Mouse (Mus musculus) spleen, postnatal 36 days (tissue): ENCODE results near the gene A230050P20Rik.
"Not testable (repeated sequence)": the region's sequence is repeated elsewhere in the genome, so short reads cannot be mapped to it uniquely, and the experiment has no call there.

Source experiments
- DNase-seq, 2 experiments: peaks; one replicate each; pipeline ENCODE4 v3.0.0; 2022; ENCODE audit warnings: low spot score in 2 of 2, mixed read lengths in 1 of 2

A230050P20Rik gene

DNA sequence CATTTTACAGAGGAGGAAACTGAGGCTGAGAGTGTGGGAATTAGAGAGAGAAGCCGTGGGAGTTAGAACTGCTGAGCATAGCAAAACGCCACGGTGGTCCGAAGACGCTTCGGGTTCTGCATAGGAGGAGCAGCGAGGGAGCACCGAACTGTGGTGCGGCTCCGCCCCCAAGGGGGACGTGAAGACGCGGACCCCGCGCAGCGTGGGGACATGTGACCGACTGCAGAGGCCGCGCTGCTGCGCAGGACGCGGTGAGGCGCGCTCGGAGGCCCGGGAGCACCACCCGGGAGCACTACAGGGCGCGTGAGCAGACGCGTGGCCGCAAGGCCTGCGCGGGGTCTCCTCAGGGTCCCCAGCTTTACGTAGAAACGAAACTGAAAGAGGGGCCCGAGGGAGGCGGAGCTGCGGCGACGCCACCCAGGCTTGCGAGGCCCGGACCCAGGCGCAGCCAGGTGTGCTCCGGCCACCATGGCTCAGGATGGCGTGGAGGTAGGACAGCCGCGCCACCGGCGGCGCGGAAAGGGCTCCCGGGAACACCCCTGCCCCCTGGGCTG is at the start of gene A230050P20Rik:
TSS of gene A230050P20Rik (plus strand) at position 195 of the 554 bp plus-strand sequence.
- peak; percentile 51 to 65 for DNase-seq

DNA sequence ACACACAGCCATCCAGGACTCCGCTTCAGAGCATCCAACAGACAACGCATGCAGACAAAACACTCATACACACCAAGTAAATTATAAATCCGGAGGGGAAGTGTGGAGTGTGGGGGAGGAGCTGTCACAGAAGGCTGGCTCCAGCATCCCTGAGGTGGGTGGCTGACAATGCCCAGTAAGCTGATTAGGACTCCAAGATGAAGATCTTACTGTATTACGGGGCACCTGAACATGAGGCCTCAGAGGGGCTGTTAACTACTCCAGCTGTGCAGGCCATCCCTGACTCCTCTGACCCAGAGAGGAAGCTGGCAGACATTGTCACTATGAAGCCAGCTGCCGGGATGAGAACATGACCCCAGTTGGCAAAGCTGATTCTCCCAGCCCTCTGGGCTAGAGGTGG is 48.4 kb upstream of the A230050P20Rik start:
- DNase-seq: no peak

DNA sequence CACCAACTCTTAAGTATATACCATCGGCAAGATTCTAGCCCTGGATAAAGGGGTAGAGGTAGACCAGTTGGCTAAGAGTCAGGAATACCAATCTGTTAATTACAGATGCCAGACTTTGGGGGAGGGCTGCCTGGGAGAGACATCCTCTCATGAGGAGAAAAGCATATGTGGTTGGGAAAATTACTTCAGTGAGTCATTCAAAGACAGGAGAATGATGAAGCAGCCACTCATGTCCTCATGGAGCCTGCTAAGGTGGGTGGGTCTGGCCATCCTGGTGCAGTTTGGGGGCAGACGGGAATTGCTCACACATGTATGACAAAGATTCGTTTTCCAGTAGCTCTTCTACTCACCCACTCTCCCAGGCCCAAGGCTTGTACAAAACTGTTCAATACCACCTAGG is 45.6 kb upstream of the A230050P20Rik start:
- DNase-seq: no peak

DNA sequence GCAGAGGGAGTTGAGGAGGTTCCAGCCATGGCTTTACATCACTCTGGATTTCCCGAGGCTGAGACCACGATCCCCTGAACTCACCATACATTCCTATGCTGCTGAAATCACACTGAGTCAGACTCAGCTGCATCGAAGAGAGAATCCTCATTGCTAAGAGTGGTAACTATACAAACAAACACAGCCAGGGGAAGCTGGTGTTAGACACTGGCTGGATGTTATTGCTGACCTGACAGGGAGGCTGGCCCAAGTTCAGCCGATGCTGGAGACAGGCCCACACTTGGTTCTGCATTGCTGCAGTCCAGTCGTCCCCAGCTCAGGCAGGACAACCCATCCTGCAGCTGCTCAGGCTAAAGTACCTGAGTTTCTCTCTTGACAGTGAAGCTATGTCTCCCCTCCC is 42.7 kb upstream of the A230050P20Rik start:
- DNase-seq: no peak

DNA sequence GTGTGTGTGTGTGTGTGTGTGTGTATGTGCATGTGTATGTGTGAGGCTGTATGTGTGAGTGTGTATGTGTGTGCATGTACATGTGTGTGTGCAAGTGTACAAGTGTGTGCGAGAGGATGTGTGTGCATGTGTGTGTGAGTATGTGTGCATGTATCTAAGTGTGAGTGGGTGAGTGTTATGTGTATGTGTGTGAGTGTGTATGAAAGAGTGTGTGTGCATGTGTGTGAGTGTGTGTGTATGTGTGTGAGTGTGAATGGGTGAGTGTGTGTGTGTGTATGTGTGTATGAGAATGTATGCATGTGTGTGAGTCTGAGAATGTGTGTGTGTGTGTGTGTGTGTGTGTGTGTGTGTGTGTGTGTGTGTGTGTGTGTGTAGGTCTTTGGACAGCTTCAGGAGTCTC is 40.3 kb upstream of the A230050P20Rik start:
- DNase-seq: no peak

DNA sequence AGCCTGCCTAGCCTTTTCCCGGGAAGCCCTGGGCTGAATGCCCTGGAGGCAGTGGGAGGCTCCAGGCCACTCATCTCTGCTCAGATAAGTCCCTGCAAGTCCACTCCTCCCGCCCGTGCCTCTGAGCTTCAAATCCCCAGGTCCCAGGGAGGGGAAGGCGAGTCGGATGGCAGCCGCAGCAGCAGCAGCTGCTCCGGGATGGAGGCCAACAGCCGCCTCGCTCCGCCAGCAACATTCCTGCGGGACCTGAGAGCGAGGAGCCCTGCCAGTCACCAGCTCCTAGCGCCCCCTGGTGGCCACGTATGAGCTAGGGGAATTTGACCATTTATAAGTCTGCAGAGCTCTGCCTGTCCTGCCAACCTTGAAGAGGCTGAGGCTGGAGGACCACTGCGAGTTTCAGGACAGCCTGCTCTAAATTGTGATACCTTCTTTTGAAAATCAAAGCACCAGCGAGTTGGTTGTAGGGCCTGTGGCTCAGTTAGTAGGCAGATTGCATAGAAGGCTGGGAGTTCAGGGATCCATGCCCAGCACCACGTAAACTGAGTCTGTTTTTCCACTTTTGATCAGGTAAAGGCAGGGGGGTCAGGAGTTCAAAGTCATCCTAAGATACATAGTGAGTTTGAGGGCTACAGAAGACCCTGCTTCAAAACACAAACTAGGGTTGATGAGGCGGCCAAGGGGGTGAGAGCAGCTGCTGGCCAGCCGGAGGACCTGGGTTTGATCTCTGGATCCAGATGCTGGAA is 37.4 kb upstream of the A230050P20Rik start:
- DNase-seq: peak; percentile 48 to 58

DNA sequence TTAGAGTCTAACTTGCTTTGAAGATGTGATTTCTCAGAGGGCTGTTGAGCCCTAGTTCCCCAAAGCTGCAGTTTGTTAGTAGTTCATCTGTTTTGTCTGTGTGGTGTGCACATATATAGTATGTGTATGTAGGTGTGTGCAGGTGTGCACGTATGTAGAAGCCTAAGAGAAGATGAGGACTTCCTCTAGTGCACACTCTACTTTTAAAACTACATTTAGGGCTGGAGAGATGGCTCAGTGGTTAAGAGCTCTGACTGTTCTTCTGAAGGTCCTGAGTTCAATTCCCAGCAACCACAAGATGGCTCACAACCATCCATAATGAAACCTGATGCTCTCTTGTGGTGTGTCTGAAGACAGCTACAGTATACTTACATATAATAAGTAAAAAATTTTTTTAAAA is 33.6 kb upstream of the A230050P20Rik start:
- DNase-seq: no peak

DNA sequence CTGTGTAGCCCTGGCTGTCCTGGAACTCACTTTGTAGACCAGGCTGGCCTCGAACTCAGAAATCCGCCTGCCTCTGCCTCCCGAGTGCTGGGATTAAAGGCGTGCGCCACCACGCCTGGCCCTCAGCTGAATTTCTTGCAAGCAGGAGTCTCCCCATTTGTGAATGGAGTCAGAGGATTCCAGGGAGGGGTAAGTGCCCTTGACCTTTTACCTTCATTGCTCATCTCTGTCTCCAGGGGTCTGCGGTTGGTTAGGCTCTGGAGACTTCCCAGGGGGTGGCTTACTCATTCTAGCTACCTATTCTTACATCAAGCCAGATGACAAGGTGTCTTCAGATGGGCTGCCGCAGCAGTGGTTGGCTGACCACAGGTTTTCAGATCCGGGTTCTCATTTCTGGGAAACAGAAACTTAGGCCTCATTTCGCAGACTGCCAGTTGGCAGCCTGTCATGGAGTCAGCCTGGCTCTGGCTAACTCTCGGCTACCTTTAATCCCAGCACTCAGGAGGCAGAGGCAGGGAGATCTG is 32.9 kb upstream of the A230050P20Rik start:
- DNase-seq: not testable (repeated sequence)

DNA sequence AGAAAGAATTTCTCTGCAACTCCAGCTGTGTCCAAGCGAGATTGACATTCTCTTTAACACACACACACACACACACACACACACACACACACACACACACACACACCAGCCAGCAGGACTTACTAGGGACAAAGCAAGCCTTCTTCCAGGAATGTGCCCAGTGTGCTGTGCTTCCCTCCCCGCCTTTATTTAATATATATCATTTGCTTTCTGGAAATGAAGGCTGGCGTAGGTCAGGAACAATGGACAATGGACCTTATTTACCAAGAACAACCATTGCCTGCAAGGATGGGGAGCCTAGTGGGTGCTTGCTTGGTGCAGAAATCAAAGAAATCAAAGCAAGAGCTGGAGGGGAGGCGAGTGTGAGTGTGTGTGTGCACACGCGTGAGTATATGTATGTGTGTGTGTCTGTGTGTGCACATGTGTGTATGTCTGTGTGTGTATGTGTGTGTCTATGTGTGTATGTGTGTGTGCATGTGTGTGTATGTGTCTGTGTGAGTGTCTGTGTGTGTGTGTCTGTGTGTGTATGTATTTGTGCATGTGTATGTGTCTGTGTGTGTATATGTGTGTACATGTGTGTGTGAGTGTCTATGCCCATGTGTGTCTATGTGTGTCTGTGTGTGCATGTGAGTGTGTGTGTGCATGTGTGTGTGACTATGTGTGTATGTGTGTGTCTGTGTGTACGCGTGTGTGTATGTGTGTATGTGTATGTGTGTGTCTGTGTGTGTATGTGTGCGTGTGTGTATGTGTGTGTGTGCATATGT is 31.1 kb upstream of the A230050P20Rik start:
- DNase-seq: no peak

DNA sequence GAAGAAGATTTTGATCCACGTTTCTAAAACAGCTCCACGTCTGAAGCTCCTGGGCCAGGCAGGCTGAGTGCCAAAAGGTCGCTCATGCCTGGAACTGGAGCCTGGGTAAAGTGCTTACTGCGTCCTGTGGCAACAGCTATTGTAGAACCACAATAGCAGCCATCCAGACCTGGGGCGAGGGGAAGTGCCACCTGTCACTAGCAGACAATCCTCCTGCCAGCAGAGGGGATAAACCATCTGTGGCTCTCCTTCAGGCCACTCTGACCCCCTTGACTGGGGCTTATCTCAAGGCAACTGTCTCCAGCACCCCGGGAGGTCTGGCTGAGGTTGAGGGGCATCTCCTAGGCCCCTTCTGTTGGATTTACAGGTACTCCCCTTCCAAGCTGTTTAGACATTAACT is 29.5 kb upstream of the A230050P20Rik start:
- DNase-seq: no peak

DNA sequence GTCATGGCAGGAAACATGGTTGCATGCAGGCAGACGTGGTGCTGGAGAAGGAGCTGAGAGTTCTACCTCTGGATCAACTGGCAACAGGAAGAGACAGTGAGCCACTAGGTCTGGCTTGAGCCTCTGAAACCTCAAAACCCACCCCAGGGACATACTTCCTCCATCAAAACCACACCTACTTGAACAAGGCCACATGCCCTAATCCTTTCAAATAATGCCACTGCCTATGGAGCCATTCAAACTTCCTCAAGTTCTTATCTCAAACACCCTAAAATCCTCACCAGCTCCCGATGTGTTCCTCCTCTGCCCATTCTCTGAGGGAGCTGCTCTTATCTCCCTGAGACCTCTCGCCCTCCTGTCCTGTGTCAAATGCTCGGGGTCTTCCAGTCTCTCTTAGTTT is 26.2 kb upstream of the A230050P20Rik start:
- DNase-seq: no peak

DNA sequence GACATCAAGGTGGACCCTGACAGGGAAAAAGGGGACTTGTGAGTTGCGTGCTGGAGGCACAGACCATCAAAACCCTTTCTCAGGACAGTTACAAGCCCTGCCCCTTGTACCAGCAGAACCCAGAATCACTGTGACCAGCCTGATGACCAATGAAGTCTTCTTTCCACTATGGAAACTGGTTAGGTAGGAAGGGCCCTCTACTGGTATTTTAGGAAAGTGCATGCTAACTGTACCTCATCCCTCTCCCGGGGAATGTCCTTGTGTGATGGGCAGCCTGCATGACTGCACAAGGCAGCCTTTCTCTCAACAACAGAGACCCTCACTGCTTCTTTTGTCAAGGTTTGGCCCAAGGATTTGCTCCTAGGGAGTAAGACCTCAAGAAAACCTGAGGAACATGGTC is 25.8 kb upstream of the A230050P20Rik start:
- no peak for DNase-seq

DNA sequence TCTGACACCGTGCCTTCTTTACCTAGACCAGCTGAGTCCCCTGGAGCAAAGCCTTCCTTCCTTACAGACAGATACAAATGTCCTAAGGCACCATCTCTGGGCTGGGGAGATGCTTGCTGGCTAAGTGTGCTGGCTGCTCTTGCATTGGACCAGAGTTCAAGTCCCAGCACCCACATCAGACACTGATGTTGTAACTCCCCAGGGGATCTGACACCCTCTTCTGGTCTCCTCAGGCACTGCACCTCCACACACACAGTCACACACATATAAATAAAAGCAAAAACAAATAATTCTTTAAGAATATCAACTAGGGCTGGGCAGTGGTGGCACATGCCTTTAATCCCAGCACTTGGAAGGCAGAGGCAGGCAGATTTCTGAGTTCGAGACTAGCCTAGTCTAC is 18.3 kb upstream of the A230050P20Rik start:
- no peak for DNase-seq

DNA sequence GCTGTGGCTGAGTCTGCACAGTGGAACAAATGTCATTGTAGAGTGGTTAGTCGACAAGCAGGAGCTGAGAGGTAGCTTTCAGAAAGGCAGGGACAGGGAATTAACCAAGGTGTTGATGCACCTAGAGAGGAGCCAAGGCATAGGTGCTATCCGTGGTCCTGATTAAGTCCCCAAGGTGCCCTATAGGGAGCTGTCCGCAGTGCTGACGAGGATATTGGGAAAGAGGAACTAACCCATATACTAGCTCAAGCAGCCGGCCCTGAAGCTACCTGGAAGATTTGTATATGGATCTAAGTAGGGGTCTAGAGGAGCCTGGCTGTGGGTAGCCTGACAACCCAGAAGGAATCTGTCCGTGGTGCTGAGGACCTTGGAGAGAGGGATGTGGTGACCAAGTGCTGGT is 11.3 kb upstream of the A230050P20Rik start:
- peak; percentile 43 to 45 for DNase-seq

DNA sequence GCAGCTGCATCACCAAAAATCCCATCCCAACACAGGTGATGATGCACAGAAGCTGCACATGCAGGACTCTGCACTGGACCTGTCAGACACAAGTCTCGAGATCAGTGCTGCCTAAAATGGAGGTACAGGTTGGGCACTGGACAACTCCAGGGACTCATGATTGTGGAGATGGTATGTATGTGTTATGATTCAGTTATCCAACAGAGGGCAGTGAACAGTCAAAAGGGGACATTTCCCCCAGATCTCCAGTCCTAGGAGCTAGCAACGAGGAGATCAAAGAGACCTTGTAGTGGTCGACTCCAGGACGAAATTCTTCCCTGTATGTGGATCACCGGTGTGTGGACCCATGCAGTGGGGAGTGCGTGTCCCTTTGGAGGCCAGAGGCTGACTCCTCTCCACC is 8.5 kb upstream of the A230050P20Rik start:
- DNase-seq: no peak

DNA sequence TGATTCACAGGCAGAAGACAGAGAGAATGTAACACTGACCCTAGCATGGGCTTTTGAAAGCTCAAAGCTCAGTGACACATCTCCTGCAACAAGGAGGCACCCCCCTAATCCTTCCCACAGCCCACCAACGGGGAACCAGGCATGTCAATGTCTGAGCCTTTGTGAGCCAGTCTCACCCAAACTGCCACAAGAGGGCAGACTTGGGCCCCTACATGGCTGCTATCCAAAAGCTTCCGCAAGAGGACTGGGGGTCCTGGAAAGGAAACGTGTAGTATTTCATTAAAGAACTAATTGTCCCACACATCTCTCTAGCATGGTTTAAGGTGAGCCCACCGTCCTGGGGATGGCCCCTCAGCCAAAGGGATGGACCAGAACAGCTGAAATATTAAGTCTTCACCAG is 6.6 kb upstream of the A230050P20Rik start:
- DNase-seq: no peak

DNA sequence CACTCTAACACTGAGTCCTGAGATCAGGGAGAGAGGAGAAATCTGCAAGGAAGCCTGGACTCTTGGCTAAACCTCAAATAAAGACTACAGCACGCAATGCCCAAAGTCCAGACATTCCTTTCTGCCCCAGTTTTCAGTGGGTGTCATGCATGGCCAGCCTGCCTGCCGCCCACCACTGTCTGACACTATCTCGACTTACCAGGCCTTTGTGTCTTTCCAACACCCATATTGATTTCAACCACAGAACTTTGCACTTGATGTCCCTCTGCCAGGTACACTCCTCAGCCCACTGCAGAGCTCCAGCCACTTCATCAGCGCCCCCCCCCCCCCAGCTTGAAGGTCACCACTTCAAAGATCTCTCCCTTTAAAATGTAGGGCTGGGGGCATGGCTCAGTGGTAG is 6.2 kb upstream of the A230050P20Rik start:
- DNase-seq: no peak

DNA sequence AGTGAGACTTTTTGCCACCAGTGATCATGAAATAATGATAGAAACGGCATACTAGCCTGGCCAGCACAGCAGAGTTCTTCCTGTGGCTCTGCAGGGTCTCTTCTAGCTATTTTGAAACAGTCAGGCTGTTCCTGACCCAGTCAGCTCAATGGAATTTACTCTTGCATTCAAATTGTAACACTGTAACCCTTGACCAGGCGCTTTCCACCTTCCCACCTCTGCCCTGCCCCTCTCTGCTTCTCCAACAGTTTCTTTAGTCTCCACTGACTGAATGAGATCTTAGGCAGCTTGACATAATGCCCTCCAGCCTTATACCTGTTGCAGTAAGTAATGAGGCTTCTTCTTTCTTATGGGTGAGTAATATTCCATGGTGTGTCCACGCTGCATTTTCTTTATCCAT is 1.6 kb upstream of the A230050P20Rik start:
- no peak for DNase-seq

DNA sequence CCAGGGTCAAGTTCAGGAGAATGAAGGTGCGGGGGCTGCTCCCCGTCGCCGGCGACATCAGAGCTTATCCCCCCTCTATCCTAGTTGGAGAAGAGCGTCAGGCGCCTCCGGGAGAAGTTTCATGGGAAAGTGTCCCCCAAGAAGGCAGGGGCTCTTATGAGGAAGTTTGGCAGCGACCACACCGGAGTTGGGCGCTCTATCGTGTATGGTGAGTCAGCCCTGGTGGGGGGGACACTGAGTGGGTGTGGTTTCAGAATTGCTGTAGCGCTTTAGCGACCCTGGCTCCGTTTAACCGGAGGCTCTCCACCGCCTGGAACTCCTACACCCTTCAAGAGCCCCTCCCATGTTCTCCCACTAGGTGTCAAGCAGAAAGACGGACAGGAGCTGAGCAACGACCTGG is 804 bp downstream of the A230050P20Rik start:
- DNase-seq: no peak

DNA sequence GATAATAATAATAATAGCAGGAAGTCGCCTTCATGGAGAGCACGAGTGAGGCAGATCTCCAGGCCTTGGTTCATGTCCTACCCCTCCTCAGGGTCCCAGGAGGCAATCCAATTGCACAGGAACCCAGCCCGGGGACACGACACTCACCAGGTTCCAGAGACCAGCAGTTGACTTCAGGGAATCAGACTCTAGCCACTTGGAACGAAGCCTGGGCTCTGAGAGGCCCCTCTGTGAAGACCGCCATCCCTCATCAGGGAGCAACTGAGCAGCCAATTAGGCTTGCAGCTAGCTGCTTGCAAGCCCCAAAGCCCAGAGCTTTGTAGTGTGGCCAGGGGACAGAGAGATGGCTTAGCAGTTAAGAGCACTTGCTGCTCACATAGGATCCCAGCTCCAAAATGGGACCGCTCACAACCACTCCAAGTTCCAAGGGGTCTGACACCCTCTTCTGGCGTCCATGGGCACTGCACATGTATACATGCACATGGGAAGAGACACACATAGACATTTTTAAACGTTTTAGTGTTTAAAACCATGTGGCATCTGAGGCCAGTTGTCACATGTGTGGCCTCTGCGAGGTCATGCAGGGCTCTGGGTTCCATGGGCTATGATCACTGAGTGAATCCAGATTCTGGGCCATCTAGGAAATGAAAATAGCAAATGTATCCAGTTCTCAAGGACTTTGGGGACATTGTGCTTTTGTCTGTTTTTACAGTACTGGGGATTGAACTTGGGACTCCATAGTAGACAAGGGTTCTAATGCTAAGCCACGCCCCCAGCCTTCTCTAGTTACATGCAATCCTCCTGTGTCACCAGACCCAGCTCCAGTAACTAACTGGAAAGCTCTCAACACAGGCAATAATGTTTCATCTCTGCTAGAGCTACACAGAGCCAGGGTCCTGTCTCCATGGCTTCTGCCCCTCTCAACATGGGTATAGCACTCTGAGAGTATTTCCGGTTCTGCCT is 2.0 kb downstream of the A230050P20Rik start:
- DNase-seq: no peak

DNA sequence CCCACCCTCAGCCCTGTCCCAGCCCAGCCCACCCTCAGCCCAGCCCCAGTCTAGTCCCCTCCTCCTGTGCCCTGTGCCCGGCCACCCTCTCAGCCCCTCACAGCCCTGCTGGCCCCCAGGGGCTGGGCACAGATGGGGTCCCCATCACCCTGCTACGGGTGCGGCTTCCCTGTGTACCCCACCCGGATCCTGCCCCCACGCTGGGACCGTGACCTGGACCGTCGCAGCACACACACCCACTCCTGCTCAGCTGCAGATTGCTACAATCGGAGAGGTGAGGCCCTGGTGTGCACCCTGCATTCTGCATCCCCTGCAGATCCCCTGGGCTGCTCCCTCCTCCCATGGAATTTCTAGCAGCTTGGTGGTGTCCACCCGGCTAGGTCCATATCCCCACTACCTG is 4.5 kb downstream of the A230050P20Rik start:
- DNase-seq: no peak

DNA sequence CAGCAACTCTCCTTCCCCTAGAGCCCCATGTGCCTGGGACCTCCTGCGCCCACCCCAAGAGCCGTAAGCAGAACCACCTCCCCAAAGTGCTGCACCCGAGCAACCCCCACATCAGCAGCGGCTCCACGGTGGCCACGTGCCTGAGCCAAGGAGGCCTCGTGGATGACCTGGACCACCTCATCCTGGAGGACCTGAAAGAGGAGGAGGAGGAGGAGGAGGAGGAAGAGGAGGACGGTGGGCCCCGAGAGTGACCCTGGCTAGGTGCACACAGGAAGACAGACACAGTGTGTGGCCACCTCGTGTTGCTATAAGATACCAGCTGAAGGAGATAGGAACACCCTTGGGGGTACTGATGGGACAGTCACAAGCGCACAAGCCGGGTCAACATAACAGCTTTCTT is 5.1 kb downstream of the A230050P20Rik start:
- no peak for DNase-seq
